In the genomic region with DNA sequence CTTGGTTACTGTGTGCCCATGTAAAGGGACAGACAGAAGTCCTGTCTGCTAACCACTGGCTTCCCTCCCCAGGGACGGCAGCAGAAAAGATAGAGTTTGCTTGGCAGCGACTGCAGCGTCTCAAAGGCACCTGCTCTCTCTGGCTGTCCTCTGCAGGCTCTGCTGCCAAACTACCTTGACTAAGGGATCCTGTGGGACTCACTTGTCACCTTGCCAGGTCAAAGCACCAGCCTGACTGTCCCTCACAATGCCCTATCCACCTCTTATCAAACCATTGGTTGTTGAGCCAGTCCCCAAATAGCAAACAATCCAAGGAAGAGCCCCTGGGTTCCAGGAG, we compare ENCODE assay signal across 8 mouse cellular contexts. TPM values are rescaled to one million over a fixed set of nuclear protein-coding genes. Genes with fewer than 3 reads are reported as not detected.
A peak's percentile ranks its signal among the peaks of the same experiment; 100 is the strongest.
DNase-seq lines count a peak whose midpoint lies in the region; ATAC-seq and TF ChIP-seq lines count a peak whose summit lies in the region.

No protein-coding gene starts in this region.

- WGBS in heart, postnatal 0 days = 9% methylated on average over 3 of the region's 3 CpGs
- 45% methylated on average over 3 of the region's 3 CpGs for WGBS in liver, embryonic 12.5 days (ENCODE audit: insufficient replicate concordance)

- H3K27me3 ChIP-seq in E14TG2a.4 (ENCODE audit: insufficient read depth, low read length) = no peaks in the 10 kb centered on the region
- H3K27me3 ChIP-seq in heart, postnatal 0 days (ENCODE audit: control insufficient read depth, insufficient read depth, low read length) = no peaks in the 10 kb centered on the region
- no peaks in the 10 kb centered on the region for H3K27me3 ChIP-seq in liver, embryonic 12.5 days (replicated peaks)

- TF ChIP-seq EP300 in heart, postnatal 0 days (IDR thresholded peaks at IDR 0.05; ENCODE audit: low read depth) = no peak

- peaks cover 11% of the 10 kb centered on the region for H3K9me3 ChIP-seq in E14TG2a.4 (ENCODE audit: low read length)
- H3K9me3 ChIP-seq in heart, postnatal 0 days (replicated peaks; ENCODE audit: control insufficient read depth, low read length) = no peaks in the 10 kb centered on the region
- H3K9me3 ChIP-seq in liver, embryonic 12.5 days (replicated peaks) = no peaks in the 10 kb centered on the region

- H3K9ac ChIP-seq in heart, postnatal 0 days (replicated peaks; ENCODE audit: low read depth, low read length) = peak overlapping the region; percentile 18
- peak overlapping the region; percentile 62 for H3K9ac ChIP-seq in liver, embryonic 12.5 days

- H3K4me2 ChIP-seq in heart, postnatal 0 days (ENCODE audit: low read depth, low read length) = peak overlapping the region; percentile 46
- peak overlapping the region; percentile 64 for H3K4me2 ChIP-seq in liver, embryonic 12.5 days

- DNase-seq in adrenal gland, postnatal 14 days = peak; percentile 56
- no peak for DNase-seq in adrenal gland, adult 18-20 months (ENCODE audit: low spot score in 2 of 2)
- DNase-seq in heart, postnatal 0 days (ENCODE audit: low spot score) = peak; percentile 36
- peak; percentile 26 for DNase-seq in yolk sac, embryonic 10.5 days (ENCODE audit: low spot score)
- DNase-seq in adrenal gland, adult (ENCODE audit: inconsistent age in 2 of 2, low spot score in 1 of 2) = no peak

- peaks cover 4% of the 10 kb centered on the region; the same call in 1 of the 2 replicates for H3K36me3 ChIP-seq in E14TG2a.4 (ENCODE audit: insufficient read depth, low read length)
- H3K36me3 ChIP-seq in heart, postnatal 0 days (replicated peaks; ENCODE audit: control insufficient read depth, insufficient read depth, low read length) = no peaks in the 10 kb centered on the region
- H3K36me3 ChIP-seq in liver, embryonic 12.5 days = no peaks in the 10 kb centered on the region

- TF ChIP-seq CTCF in E14TG2a.4 (conservative IDR thresholded peaks at IDR 0.05; ENCODE audit: low read length) = no peak
- TF ChIP-seq CTCF in heart, postnatal 0 days (IDR thresholded peaks at IDR 0.05; ENCODE audit: low read depth) = no peak

- peak overlapping the region; percentile 68 for H3K4me3 ChIP-seq in E14TG2a.4 (replicated peaks; ENCODE audit: low read length)
- H3K4me3 ChIP-seq in heart, postnatal 0 days (ENCODE audit: low read depth, low read length) = peak overlapping the region; percentile 17
- H3K4me3 ChIP-seq in liver, embryonic 12.5 days = no peak overlapping the region

- 0 out of 2 replicates have a peak, but pooled peaks have one; percentile 14 for ATAC-seq in erythroblast, adult 5-6 weeks (replicated peaks; ENCODE audit: low FRiP score, poor library complexity, severe bottlenecking)
- ATAC-seq in heart, postnatal 0 days (ENCODE audit: insufficient read depth, low read depth) = peak; percentile 28; the same call in 1 of the 2 replicates
- no peak for ATAC-seq in liver, embryonic 12.5 days

- H3K27ac ChIP-seq in heart, postnatal 0 days (ENCODE audit: low read depth) = peak overlapping the region; percentile 94
- peak overlapping the region; percentile 87 for H3K27ac ChIP-seq in liver, embryonic 12.5 days

- H3K4me1 ChIP-seq in E14TG2a.4 (replicated peaks; ENCODE audit: low read depth, low read length) = peaks cover 43% of the 10 kb centered on the region
- H3K4me1 ChIP-seq in heart, postnatal 0 days (ENCODE audit: control insufficient read depth, insufficient read depth) = peaks cover 20% of the 10 kb centered on the region
- peaks cover 22% of the 10 kb centered on the region for H3K4me1 ChIP-seq in liver, embryonic 12.5 days

RNA-seq across cellular contexts. Expression of a gene that starts 38.0 kb away (rescaled TPM):
- 260 TPM in 2 replicates for total RNA-seq in adrenal gland, postnatal 14 days (2021)
- total RNA-seq in adrenal gland, adult 18-20 months (2021) = 100 to 1,000 TPM; 331 to 339 TPM
- 83.2 and 88.2 TPM in 2 replicates for total RNA-seq in erythroblast, adult 5-6 weeks (2015; ENCODE audit: low replicate concordance)
- 20.1 and 35.3 TPM in 2 replicates for total RNA-seq in erythroblast, adult 5-6 weeks (2017; ENCODE audit: low replicate concordance)
- total RNA-seq in heart, postnatal 0 days (2014; rRNA removed; ENCODE audit: low replicate concordance) = 46.2 and 55.2 TPM in 2 replicates
- polyA plus RNA-seq in heart, postnatal 0 days (2015; fragmentation: Nextera tagmentation; extraction: Ambion mirVana) = 276 and 285 TPM in 2 replicates
- 465 and 466 TPM in 2 replicates for polyA plus RNA-seq in liver, embryonic 12.5 days (2016; fragmentation: Nextera tagmentation; extraction: Ambion mirVana)

RNA-seq across cellular contexts. Expression of a gene that starts 49.9 kb away (rescaled TPM):
- total RNA-seq in adrenal gland, postnatal 14 days (2021) = 15.6 and 16.4 TPM in 2 replicates
- total RNA-seq in adrenal gland, adult 18-20 months (2021) = 10 to 100 TPM; 18.1 to 18.6 TPM
- 22.5 and 28.2 TPM in 2 replicates for total RNA-seq in erythroblast, adult 5-6 weeks (2015; ENCODE audit: low replicate concordance)
- total RNA-seq in erythroblast, adult 5-6 weeks (2017; ENCODE audit: low replicate concordance) = 13.7 and 26.9 TPM in 2 replicates
- total RNA-seq in heart, postnatal 0 days (2014; rRNA removed; ENCODE audit: low replicate concordance) = 9.1 and 9.9 TPM in 2 replicates
- polyA plus RNA-seq in heart, postnatal 0 days (2015; fragmentation: Nextera tagmentation; extraction: Ambion mirVana) = 16.4 and 16.9 TPM in 2 replicates
- polyA plus RNA-seq in liver, embryonic 12.5 days (2016; fragmentation: Nextera tagmentation; extraction: Ambion mirVana) = 17.9 and 18.8 TPM in 2 replicates

Comparison
In these comparisons a context has a peak if more than half of its experiments do, and no peak if none do; other contexts are left out.
1. DNase-seq: peak in adrenal gland, postnatal 14 days (single experiment), heart, postnatal 0 days (single experiment) and yolk sac, embryonic 10.5 days (single experiment); none in adrenal gland, adult 18-20 months (0 of 2) and adrenal gland, adult (0 of 2).